Mouse (Mus musculus) thymus, postnatal 4 days (tissue): ENCODE results near the gene Ccdc92b.

Source experiments
- DNase-seq: peaks from one replicate; pipeline ENCODE4 v3.0.0; 2021

Ccdc92b gene

DNA sequence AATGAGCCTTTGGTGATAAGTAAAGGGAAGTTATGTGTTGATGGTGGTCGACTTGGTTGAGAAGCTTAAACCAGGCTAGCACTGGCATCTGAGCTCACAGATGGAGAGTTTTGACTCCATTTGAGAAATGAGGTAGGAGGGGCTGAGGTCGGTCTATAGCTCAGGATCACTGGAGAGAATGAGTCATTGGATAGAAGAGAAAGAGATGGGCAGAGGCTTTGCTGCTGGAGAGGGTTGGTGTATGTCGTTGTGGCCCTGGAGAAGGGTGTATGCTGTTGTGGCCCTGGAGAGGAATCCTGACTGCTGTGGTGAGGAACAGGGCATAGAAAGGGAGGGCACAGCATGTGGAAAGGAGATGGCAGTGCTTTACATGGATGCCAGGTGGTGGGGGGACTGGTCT is 36.5 kb downstream of the Ccdc92b start:
- no peak for DNase-seq

DNA sequence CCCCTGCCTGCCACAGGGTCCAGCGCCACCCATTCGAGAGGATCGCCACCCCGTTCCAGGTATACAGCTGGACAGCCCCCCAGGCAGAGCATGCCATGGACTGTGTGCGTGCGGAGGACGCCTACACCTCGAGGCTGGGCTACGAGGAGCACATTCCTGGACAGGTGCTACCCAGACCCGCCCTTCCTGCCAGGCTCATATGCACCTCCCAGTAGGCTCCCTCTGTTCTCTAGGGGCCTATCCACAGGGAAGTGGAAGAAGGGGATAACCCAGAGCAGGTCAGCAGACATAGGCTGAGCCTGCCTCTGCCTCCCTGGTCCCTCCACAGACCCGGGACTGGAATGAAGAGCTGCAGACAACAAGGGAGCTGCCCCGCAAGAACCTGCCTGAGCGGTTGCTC is 40.9 kb downstream of the Ccdc92b start:
- no peak for DNase-seq

DNA sequence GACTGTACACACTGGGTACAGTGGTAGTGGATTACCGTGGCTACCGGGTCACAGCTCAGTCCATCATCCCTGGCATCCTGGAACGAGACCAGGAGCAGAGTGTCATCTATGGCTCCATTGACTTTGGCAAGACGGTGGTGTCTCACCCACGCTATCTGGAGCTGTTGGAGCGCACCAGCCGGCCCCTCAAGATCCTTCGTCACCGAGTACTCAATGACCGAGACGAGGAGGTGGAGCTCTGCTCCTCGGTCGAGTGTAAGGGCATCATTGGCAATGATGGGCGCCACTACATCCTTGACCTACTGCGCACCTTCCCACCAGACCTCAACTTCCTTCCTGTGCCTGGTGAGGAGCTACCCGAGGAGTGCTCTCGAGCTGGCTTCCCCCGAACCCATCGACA is 42.2 kb downstream of the Ccdc92b start:
- no peak for DNase-seq

DNA sequence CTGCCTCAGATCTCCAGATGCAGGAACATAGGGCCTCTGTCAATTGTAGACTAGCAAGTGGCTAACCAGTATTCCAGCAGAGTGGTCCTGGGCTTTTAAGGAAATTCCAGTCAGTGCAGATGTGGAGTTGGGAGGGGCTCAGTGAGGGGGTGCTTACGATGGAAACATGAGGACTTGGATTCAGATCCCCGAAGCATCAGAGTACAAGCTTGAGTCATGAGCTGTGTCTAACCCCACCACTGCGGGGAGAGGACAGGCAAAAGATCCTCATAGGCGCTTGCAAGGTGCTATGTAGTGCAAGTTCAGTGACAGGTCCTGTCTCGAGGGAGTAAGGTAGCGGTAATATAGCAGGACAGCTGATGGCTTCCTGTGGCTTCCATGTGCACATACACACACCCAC is 42.8 kb downstream of the Ccdc92b start:
- no peak for DNase-seq

DNA sequence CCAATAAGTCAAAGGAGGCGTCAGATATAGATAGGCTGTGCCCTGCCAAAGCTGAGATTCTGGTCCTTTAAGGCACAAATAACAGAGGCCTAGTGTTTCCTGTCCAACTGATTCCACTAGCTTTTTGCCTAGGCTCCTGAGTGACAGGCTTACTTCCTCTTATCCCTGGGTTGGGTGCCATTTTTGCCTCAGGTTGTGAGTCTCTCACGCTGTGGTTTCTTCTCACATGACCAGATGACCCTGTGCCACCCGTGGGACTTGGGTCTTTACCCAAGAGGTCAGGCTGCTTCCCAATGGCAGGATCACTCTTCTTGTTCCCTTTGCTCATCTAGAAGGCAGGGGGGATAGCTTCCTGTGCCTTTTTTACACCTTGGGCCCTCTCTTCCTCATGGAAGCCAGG is 44.9 kb downstream of the Ccdc92b start:
- no peak for DNase-seq

DNA sequence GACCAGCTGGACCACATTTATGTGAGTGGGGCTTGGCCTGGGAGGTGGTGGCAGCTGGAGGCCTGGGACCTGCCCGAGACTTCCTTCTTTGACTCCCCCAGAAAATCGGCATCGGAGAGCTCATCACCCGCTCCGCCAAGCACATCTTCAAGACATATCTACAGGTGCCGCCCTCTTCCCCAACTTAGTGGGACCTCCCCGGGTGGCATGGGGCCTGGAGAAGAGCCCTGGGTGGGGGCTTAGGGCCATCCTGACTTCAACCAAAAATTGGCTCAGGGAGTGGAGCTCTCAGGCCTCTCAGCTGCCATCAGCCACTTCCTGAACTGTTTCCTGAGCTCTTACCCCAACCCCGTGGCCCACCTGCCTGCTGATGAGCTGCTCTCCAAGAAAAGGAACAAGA is 45.5 kb downstream of the Ccdc92b start:
- DNase-seq = no peak

DNA sequence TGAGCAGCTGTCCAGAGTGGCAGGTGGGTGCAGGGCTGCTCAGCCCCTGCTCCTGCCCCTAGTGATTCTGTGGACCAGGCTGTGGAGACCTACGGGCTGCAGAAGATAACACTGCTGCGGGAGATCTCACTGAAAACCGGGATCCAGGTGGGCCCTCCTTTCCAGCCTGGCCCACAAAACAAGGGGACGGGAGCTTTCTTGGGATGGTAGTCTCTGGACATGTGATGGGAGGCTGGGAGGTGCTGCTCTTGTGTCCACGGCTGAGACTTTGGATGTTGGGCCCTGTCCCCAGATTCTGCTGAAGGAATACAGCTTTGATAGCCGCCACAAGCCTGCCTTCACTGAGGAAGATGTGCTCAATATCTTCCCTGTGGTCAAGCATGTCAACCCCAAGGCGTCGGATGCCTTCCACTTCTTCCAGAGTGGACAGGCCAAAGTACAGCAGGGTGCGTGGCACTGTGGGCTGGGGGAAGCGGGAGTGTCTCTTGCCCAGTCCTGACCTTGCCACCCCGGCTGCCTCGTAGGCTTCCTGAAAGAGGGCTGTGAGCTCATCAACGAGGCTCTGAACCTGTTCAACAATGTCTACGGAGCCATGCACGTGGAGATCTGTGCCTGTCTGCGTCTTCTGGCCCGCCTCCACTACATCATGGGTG is 46.4 kb downstream of the Ccdc92b start:
- no peak for DNase-seq

DNA sequence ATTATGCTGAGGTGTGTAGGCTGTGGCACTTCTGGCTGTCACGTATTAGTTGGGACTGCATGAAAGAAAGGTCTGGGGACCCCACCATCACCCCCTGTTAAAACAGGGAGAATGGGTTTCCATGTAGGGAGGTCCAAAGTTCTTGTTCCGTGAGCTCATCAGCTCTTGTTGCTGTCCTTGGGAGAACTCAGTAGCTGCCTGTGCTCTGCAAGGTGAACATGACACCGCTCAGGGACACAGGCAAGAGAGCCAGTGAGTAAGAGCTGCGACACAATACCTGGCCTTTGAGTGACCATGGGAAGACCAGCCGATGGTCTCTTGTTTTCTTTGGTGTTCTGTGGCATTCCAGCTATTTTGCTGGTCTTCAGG is 46.9 kb downstream of the Ccdc92b start:
- no peak for DNase-seq

DNA sequence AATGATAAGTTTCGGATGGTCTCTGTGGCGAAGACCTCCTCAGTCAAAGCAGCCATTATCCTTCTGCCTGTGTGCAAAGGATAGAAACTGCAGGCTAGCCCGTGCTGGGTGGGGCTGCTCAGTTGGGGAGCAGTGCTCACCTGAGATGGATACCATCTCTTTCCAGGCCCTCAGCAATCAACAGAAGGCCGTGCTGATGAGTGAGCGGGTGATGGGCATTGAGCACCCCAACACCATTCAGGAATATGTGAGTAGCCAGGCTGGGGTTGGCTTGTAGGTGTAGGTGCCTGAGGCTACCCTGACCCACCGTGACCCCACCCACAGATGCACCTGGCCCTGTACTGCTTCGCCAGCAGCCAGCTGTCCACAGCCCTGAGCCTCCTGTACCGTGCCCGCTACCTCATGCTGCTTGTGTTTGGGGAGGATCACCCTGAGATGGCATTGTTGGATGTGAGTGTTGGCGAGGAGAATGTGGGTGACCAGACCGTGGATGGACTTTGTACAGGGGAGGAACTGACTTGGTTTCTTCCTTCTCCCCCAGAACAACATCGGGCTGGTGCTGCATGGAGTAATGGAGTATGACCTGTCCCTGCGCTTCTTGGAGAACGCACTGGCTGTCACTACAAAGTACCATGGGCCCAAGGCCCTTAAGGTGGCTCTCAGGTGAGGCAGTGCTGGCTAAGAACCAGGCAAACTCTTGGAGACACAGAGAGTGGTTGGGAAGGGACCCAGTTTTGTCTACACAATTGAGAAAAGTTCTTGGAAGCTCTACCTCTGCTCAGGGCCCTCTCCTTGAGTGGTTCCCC is 47.6 kb downstream of the Ccdc92b start:
- no peak for DNase-seq

DNA sequence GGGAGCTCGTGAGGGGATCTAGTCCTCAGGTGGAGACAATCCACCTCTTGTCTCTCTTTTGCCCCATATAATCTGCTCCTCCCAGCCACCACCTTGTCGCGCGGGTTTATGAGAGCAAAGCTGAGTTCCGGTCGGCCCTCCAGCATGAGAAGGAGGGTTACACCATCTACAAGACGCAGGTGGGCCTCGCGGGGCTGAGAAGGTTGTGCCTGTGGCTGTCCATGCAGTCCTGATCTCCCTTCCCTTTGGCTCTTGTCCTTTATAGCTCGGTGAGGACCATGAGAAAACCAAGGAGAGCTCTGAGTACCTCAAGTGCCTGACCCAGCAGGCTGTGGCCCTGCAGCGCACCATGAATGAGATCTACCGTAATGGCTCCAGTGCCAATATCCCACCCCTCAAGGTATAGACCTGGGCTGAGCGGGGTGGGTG is 48.2 kb downstream of the Ccdc92b start:
- no peak for DNase-seq

DNA sequence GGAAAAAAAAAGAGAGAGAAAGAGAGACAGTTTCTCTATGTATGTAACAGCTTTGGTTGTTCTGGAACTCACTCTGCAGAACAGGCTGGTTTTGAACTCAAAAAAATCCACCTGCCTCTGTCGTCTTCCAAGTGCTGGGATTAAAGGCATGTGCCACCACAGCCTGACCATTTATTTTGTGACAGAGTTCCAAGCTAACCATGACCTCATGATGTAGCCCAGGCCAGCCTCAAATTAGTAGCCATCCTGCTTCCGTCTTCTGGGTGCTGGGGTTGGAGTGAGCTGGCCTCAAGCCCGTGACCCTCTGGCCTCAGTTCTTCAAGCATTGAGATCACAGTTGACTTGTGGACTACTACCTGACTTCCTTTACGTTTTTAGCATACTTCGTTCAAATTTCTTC is 49.1 kb downstream of the Ccdc92b start:
- no peak for DNase-seq

DNA sequence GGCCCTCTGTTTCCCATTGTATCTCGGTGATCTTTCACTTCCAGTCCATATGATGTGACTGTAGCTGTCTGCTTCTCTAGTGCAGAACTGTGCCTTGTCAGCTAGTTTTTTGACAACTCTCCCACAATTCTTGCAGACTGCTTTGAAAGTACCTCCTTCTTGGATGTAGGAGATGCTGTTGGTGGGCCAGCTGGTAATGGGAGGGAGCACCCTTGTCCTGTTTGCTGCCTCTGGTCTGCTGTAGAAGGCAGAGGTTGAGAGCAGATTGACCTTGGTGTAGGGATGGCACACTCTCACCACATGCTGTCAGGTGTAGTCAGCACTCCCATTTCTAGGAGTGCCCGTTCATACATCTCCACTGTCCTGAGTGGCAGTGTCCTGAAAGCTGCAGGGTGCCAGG is 49.6 kb downstream of the Ccdc92b start:
- no peak for DNase-seq

DNA sequence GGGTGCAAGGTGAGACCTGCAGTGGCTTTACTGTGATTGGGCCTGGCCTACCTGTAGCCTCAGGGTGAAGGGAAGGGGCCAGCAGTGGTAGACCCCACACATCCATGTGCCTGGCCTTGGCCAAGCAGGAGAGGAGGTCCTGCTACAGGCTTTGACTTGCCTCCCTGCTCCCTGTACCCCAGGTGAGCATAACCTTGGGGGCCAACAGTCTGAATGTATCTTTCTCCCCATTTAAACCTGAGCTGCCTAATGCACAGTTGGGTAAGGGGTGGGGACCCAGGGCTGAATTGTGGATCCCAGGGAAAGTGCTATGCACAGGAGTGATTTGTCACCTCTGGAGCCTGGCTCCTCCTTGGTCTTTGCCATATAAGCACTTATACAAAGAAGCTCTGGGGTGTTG is 50.7 kb downstream of the Ccdc92b start:
- no peak for DNase-seq

DNA sequence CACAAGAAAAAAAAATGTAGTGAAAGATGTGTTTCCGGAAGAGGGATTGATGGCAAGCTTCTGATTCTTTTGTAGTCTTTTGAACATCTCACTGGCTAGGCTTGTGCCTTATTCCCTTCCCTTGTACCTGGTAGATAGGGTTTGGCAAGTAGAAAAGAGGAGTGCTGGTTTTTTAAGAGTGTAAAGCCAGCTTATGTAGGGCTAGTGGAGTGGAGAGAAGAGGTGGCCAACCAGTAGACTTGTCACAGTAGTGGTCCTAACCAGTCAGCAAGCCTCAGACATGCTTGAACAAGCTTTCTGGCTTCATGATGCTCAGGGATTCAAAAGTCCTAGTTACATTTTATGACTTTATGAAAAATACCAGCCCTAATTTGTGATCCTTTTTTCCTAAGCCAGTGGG is 51.6 kb downstream of the Ccdc92b start:
- no peak for DNase-seq

DNA sequence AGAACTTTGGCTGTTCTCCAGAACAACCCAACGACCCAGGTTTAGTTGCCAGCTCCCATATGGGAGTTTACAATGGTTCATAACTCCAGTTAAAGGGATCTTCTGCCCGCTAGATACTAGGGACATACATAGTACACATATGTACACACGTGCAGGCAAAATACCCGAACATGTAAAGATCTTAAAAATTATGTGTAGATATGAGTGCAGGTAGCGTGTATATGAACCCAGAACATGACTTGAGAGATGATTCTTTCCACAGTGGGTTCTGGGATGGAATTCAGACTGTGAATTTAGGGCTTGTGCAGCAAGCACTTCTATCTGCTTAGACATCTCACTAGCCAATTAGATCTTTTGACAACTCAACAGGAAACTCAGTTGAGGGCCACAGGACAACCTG is 52.4 kb downstream of the Ccdc92b start:
- no peak for DNase-seq

DNA sequence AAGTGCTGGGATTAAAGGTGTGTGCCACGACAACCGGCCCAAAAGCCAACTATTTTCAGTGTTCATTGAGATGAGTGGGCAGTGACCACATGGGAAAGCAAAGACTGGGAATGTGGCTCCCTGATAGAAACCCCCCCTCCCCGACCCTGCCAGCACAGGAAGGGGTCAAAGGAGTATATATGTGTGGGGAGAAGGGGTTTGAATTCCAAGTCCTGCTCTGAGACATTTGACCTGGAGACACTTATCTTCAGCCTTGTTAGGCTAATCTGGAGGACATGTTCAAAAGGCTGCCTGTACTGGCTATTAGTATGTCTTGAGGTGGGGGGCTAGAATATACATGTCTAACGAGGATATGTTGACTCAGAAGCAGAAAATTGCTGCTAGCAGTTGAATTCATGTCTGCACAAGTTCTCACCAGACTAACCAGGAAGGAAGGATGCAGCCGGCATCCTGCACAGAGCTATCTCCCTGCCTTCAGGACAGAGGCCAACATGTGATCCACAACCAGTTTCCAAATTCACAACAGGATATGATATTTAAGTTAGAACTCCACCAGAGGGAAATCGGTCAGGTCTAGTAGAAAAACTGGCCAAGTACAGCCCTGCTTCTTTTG is 53.6 kb downstream of the Ccdc92b start:
- no peak for DNase-seq

DNA sequence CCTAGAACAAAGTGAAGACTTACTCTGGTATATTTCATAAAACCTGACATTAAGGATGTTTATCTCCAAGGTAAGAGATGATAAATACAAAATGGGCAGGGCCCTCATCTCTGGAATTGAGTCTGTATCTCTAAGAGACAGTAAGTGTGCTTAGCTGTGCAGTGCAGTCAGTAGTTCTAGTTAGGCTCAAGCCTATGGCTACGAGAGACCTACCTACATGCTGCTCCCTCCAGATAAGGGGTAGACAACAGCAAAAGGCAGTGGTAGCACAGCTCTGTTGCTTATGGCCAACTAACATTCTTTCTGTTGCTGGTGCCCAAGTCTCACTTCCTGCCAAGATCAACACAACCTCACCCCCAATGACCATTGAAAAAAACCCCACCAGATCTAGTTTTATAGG is 54.2 kb downstream of the Ccdc92b start:
- DNase-seq = no peak

DNA sequence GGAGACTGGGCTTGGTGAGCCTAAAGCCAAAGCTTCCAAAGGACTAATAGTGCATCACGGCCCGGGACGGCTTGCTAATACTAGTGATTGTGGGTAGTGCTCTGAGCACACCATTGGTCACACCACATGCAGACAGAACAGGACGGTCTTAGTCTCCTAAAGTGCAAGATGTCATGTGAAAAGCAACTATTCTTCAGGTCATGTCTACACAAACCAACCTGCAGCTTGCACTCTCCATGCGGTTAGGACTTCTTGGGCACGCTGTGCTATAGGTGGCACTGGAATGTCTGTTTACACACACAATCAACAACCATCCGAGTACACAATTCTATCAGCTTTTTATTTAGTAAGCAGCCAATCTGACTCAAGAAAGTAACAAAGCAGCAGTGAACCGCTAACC is 55.3 kb downstream of the Ccdc92b start:
- DNase-seq = no peak

DNA sequence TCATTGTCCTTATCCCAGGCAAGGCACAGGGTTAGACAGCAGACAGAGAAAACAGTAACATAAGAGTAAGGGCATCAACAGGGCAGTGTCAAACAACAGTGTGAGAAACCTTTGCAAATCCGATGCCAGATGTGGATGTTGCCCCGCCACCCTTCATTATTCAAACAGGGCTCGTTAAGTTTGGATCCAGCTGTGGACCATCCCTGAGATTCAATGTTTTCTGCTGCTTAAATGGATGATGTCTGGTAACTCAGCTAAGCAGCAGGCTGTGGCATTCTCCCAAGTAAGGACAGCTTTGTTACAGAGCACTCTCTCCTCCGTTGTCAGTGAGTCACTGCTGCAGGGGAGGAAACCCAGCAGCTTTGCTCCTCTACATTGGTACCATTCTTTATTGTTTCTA is 55.8 kb downstream of the Ccdc92b start:
- DNase-seq = no peak
